Mouse (Mus musculus) adrenal gland, adult (tissue): ENCODE results near the gene Caap1.
A peak's percentile ranks its signal among the peaks of the same experiment; 100 is the strongest.

Experiments used
- DNase-seq, 2 experiments: peaks; one replicate each; pipeline ENCODE4 v3.0.0; 2022 to 2023; ENCODE audit warnings: low spot score in 1 of 2; ENCODE audit not compliant: inconsistent age in 2 of 2

The Caap1 gene

GRCm38 (mm10) chr4:94517631-94518030, 39.0 kb downstream of the Caap1 start:
- DNase-seq, result peak; percentile 36 to 78

GRCm38 (mm10) chr4:94515366-94515765, 41.2 kb downstream of the Caap1 start:
- DNase-seq, result no peak

GRCm38 (mm10) chr4:94476749-94477399, 79.7 kb downstream of the Caap1 start:
- DNase-seq, result peak in 1 of 2 experiments; percentile 53

GRCm38 (mm10) chr4:94473286-94473685, 83.3 kb downstream of the Caap1 start:
- peak; percentile 50 to 76 for DNase-seq

GRCm38 (mm10) chr4:94459424-94459823, 97.2 kb downstream of the Caap1 start:
- no peak for DNase-seq

- no peak for DNase-seq
Observed at GRCm38 (mm10) chr4:94454857-94455256, 101.7 kb downstream of the Caap1 start.
